Mouse (Mus musculus) heart, embryonic 15.5 days (tissue): ENCODE data around the gene Mgmt. TPM values are rescaled to one million over a fixed set of nuclear protein-coding genes. Genes with fewer than 3 reads are reported as not detected.

Source experiments
- ATAC-seq: fragments of 200-750 bp; cut with Nextera tagmentation; replicated peaks from 2 replicates; pipeline ENCODE4 v1.8.0; 2017; ENCODE audit warnings: low read depth, moderate TSS enrichment; ENCODE audit not compliant: insufficient number of reproducible peaks, insufficient read depth, low FRiP score
- H3K27ac ChIP-seq: fragments of 300-500 bp; sonication (generic); 2 replicates; pipeline ENCODE4 v1.5.1; 2015; ENCODE audit warnings: mild to moderate bottlenecking, inconsistent platforms
- H3K27me3 ChIP-seq: fragments of 300-500 bp; sonication (generic); 2 replicates; pipeline ENCODE4 v1.6.1; 2015; ENCODE audit warnings: inconsistent platforms
- H3K36me3 ChIP-seq: fragments of 300-500 bp; sonication (generic); 2 replicates; pipeline ENCODE4 v1.6.1; 2015; ENCODE audit warnings: mild to moderate bottlenecking, inconsistent platforms
- H3K4me1 ChIP-seq: fragments of 300-500 bp; sonication (generic); replicated peaks from 2 replicates; pipeline ENCODE4 v1.6.1; 2015; ENCODE audit warnings: inconsistent platforms
- H3K4me2 ChIP-seq: fragments of 300-500 bp; sonication (generic); 2 replicates; pipeline ENCODE4 v1.6.1; 2015; ENCODE audit warnings: inconsistent platforms, mild to moderate bottlenecking, moderate library complexity
- H3K4me3 ChIP-seq: fragments of 300-500 bp; sonication (generic); 2 replicates; pipeline ENCODE4 v1.5.1; 2015; ENCODE audit warnings: mild to moderate bottlenecking, inconsistent platforms
- H3K9ac ChIP-seq: fragments of 300-500 bp; sonication (generic); 2 replicates; pipeline ENCODE4 v1.6.1; 2015; ENCODE audit warnings: mild to moderate bottlenecking, inconsistent platforms
- H3K9me3 ChIP-seq: fragments of 300-500 bp; sonication (generic); replicated peaks from 2 replicates; pipeline ENCODE4 v1.6.1; 2016; ENCODE audit warnings: inconsistent platforms
- whole genome bisulfite sequencing: fragments of 180-500 bp; shearing (Covaris S2); methylation state at CpG from one replicate; pipeline ENCODE4 v1.1.7; 2015; ENCODE audit warnings: mixed read lengths; 5-methylcytosine and 5-hydroxymethylcytosine counted together
- polyA plus RNA-seq: library from polyadenylated mRNA; unstranded; fragments of >200 nt; fragmentation: Nextera tagmentation; extraction: Ambion mirVana; gene quantifications from 2 replicates; pipeline ENCODE4 v1.2.1, GENCODE M21; 2015

The Mgmt gene
- polyA plus RNA-seq, 1 experiment from 2014 or later, result 6.3 TPM

DNA sequence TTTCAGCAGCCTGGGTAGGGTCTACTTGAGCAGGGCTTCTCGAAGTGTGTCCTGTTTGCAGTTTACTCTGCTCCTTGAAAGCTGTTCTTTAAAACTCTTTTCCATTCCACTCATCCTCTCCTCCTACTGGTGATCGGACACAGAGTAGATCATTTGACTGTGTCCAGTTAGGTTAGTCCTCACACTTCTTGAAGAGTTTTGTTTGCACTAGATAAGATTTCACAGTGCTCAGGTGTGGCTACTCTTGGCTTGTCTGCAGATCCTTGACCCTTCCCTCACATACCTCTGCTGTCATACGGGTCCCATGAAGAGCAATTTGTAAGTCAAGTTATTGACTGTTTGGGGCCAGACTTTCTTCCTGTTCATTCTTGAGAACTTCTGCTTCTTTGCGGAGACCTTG lies 221.8 kb downstream of the Mgmt start:
- Histone ChIP-seq H3K9ac (no peak overlapping the region), H3K27me3 (no peaks in the 10 kb centered on the region), H3K4me1 (peaks cover 4% of the 10 kb centered on the region; the same call in 1 of the 2 replicates), H3K36me3 (no peaks in the 10 kb centered on the region), H3K4me3 (no peak overlapping the region), H3K27ac (no peak overlapping the region), H3K4me2 (no peak overlapping the region), H3K9me3 (peaks cover 7% of the 10 kb centered on the region)
- ATAC-seq, result no peak
- 64% methylated on average over 4 of the region's 4 CpGs for WGBS

DNA sequence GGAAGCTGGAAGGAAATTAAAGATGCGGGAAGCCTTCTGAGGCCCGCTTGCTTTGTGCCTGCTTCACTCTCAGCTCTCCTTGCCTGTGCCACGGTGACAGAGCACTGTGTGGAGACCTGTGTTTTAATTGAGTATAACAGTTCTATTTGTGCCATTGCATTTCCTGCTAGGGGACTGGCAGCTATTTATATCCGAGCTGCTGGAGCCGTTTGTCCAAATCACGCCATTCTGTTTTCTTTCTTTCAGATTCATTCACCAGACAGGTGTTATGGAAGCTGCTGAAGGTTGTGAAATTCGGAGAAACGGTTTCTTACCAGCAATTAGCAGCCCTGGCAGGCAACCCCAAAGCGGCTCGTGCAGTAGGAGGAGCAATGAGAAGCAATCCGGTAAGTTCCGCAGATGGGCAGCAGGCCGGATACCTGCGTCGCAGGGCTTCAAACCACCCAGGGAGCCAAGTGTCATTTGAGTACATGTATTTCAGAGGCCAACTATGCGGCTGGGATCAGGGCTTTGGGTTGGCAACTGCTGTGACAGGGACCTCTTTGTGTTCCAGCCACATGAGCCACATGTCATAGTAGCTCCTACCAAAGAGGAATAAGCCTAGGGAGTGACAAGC lies 226.9 kb downstream of the Mgmt start:
- no peaks in the 10 kb centered on the region for H3K36me3 ChIP-seq
- peak overlapping the region; percentile 19; the same call in 1 of the 2 replicates for H3K4me2 ChIP-seq
- no peaks in the 10 kb centered on the region for H3K27me3 ChIP-seq
- no peak overlapping the region for H3K9ac ChIP-seq
- ATAC-seq, result no peak
- no peaks in the 10 kb centered on the region for H3K9me3 ChIP-seq
- H3K4me1 ChIP-seq, result peaks cover 7% of the 10 kb centered on the region; the same call in 1 of the 2 replicates
- no peak overlapping the region for H3K27ac ChIP-seq
- H3K4me3 ChIP-seq, result no peak overlapping the region
- WGBS, result 64% methylated on average over 16 of the region's 16 CpGs

DNA sequence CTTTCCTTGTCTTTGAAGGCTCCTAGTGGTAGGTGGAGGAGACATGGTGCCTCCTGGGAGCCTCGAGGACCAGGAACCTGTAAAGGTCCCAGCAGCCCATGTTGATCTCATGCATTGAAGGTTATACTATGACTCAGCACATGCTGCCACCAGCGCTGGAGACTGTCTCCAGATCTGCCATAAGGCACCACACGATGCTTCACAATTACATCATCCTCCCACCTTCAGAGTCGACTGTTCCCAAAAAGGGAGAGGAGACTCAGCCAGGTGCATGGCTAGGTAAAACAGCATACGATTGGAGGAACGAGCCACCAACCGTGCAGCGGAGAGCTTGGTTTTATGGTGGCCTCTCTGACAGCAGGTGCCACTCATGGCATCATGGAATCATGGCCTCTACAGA lies 234.3 kb downstream of the Mgmt start:
- H3K36me3 ChIP-seq, result no peaks in the 10 kb centered on the region
- 91% methylated on average over 8 of the region's 8 CpGs for WGBS
- no peak for ATAC-seq
- no peaks in the 10 kb centered on the region for H3K4me1 ChIP-seq
- H3K4me2 ChIP-seq, result no peak overlapping the region
- H3K4me3 ChIP-seq, result no peak overlapping the region
- H3K27ac ChIP-seq, result no peak overlapping the region
- H3K27me3 ChIP-seq, result peaks cover 5% of the 10 kb centered on the region; the same call in 1 of the 2 replicates
- H3K9me3 ChIP-seq, result no peaks in the 10 kb centered on the region
- H3K9ac ChIP-seq, result no peak overlapping the region

DNA sequence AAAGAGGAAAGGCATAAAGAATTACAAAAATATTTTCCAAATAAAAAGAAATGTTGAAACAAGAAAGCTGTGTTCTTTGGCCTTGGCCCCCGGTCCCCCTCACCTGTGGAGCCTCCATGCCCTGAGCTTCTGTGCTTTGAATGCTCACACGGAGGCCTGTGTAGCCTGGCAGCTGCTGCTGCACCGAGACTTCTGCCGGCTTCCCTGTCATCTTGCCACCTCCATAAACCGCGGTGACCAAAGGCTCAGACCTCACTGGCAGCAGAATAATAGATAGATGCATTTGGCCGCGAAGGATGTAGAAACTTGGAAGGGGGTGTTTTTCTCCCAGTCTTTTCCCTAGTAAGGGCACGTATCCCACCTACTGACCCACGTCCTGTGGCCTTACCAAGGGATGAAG lies 235.8 kb downstream of the Mgmt start:
- no peak for ATAC-seq
- H3K4me3 ChIP-seq, result no peak overlapping the region
- no peaks in the 10 kb centered on the region for H3K36me3 ChIP-seq
- WGBS, result 83% methylated on average over 10 of the region's 10 CpGs
- no peak overlapping the region for H3K27ac ChIP-seq
- H3K4me2 ChIP-seq, result no peak overlapping the region
- H3K9me3 ChIP-seq, result no peaks in the 10 kb centered on the region
- H3K27me3 ChIP-seq, result peaks cover 5% of the 10 kb centered on the region; the same call in 1 of the 2 replicates
- H3K4me1 ChIP-seq, result no peaks in the 10 kb centered on the region
- H3K9ac ChIP-seq, result no peak overlapping the region

DNA sequence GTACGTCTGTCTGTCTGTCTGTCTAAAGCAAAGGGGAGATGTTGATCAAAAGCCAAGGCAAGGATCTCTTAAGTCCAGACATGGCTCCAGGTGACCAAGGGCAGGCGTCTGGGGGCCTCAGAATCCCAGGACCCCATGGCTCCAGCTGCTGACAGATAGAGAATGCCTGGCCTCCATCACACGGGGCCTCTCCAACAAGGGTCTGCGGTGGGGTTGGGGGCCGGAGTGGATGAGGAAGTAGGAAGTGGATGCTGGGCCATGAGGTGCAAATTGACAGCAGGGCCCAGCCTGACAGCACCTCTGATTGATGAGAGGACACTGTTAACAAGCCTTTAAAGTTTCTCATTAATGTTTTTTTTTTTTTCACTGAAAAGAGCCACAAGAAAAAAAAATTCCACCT lies 237.5 kb downstream of the Mgmt start:
- H3K27me3 ChIP-seq, result peaks cover 5% of the 10 kb centered on the region; the same call in 1 of the 2 replicates
- no peak overlapping the region for H3K4me3 ChIP-seq
- H3K27ac ChIP-seq, result no peak overlapping the region
- no peaks in the 10 kb centered on the region for H3K36me3 ChIP-seq
- no peaks in the 10 kb centered on the region for H3K9me3 ChIP-seq
- H3K4me1 ChIP-seq, result no peaks in the 10 kb centered on the region
- ATAC-seq, result no peak
- no peak overlapping the region for H3K9ac ChIP-seq
- no peak overlapping the region for H3K4me2 ChIP-seq
- WGBS, result 40% methylated on average over 5 of the region's 5 CpGs

DNA sequence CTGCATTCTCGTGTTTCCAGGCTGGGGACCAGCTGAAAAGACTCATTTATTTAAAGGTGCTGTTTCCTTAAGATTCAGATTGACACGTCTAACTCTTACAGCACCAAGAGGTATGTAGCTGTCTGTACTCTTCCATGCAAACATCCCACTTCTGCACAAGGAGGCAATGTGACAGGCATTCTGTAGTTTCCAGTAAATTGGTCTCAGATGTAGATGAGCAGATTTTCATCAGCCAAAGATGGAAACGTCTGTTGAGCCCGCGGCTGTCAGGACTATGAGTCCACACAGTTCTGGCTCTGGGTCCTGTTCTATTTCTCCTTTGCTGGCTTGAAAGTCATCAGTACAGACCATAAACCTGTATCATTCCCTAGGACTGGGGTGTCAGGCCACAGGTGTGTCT lies 243.7 kb downstream of the Mgmt start:
- Histone ChIP-seq H3K4me3 (no peak overlapping the region), H3K9me3 (no peaks in the 10 kb centered on the region), H3K27ac (no peak overlapping the region), H3K27me3 (no peaks in the 10 kb centered on the region), H3K4me1 (no peaks in the 10 kb centered on the region), H3K9ac (no peak overlapping the region), H3K4me2 (no peak overlapping the region), H3K36me3 (no peaks in the 10 kb centered on the region)
- no peak for ATAC-seq
- 64% methylated on average over 5 of the region's 5 CpGs for WGBS

DNA sequence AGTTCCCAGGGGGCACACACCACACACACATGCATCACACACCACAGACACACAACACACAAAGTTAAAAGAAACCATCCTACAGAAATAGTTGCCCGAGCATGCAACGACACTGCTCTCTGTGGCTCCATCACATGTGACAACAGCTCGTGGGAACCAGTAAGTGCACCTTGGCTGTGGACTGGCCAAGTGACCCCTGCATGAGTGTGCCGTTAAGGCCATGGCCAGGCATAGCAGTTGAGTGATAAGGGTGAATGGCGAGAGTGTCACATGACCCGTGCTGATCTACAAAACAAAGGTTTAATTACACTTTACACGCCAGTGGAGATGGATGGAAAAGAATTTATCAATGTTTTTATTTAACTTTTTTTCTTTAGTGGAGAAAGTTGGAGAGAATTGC lies 245.9 kb downstream of the Mgmt start:
- H3K4me1 ChIP-seq, result no peaks in the 10 kb centered on the region
- H3K36me3 ChIP-seq, result no peaks in the 10 kb centered on the region
- no peaks in the 10 kb centered on the region for H3K9me3 ChIP-seq
- H3K4me3 ChIP-seq, result no peak overlapping the region
- no peak for ATAC-seq
- H3K27ac ChIP-seq, result no peak overlapping the region
- 67% methylated on average over 7 of the region's 7 CpGs for WGBS
- no peaks in the 10 kb centered on the region for H3K27me3 ChIP-seq
- no peak overlapping the region for H3K4me2 ChIP-seq
- H3K9ac ChIP-seq, result no peak overlapping the region

DNA sequence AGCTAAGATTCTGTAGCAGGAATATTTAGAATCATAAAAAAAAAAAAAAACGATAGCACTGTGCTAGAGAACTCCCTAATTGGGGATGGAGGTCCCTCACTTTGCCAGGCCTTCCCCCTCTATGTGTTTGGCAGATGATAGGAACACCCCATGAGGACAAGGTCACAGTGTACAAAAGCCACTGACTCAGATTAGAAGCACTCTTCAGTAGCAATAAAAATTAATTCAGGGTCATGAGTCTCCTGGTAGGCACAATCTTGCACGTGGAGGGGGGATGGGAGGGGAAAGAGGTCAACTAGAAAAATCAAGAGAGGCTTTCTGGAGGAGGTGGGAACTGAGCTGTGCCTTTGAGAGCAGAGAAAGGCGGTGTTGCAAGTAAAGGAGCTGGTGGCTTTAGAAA lies 247.0 kb downstream of the Mgmt start:
- Histone ChIP-seq H3K9ac (no peak overlapping the region), H3K4me1 (no peaks in the 10 kb centered on the region), H3K27ac (no peak overlapping the region), H3K4me3 (no peak overlapping the region), H3K4me2 (no peak overlapping the region), H3K36me3 (no peaks in the 10 kb centered on the region), H3K9me3 (no peaks in the 10 kb centered on the region), H3K27me3 (no peaks in the 10 kb centered on the region)
- WGBS, result 57% methylated on average over 3 of the region's 3 CpGs
- no peak for ATAC-seq

DNA sequence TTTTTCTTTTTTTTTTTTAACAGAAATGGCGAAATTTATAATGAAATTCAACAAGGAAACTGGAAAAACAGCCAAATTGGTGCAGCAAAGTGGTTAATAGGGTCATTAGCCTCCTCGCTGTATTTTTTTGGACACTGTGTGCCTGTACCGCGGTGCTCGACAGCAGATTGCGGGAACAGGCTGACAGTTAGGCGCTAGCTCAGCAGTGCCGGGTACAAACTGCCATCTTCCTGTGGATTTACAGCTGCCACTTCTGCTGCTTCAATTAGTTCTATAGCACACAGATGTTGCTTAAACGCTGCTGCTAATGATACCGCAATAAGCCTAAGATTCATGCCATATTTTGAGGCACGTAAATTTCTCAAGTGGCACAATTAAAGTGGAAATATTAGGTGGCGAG lies 252.7 kb downstream of the Mgmt start:
- Histone ChIP-seq H3K36me3 (no peaks in the 10 kb centered on the region), H3K4me1 (no peaks in the 10 kb centered on the region), H3K9ac (no peak overlapping the region), H3K27me3 (no peaks in the 10 kb centered on the region), H3K9me3 (no peaks in the 10 kb centered on the region), H3K4me3 (no peak overlapping the region), H3K4me2 (no peak overlapping the region), H3K27ac (no peak overlapping the region)
- WGBS, result 81% methylated on average over 12 of the region's 12 CpGs
- ATAC-seq, result no peak

DNA sequence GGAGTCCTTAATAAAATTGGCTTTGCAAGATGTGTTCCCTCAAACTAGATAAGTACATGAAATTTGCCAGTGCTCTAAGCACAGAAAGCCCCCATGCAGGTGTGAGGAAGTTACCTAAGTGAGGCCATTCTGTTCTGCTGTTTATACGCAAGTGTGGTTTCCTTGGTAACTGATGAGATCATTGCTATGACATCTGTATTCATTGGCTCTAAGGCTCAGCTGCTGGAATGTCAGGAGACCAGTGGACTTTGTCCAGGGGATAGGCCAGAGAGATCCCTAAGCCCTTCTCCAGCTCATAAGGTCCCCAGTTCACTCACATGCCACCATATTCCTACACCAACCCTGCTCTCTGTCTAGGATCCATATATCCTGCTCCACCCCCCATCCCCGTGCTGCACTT lies 257.4 kb downstream of the Mgmt start:
- Histone ChIP-seq H3K4me2 (no peak overlapping the region), H3K27ac (no peak overlapping the region), H3K4me1 (no peaks in the 10 kb centered on the region), H3K36me3 (no peaks in the 10 kb centered on the region), H3K4me3 (no peak overlapping the region), H3K9me3 (no peaks in the 10 kb centered on the region), H3K9ac (no peak overlapping the region), H3K27me3 (no peaks in the 10 kb centered on the region)
- 84% methylated on average over 2 of the region's 2 CpGs for WGBS
- ATAC-seq, result no peak

DNA sequence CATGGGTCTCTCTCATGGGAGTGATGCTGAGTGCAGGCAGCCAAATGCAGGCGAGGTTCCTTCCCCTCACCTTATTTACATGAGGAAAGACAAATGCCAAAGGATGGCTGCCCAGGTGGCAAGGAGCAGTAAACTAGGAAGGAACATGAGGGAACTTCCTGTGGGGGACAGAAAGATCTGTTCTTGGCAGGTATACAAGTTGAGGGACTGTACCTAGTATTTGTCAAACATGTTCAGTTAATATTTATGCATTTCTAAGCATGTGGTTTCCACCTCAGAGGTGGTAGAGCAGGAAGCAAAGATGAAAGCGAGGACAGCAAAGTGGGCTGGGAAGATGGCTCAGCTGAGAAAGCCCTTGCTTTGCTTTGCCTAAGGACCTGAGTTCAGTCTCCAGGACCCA lies 260.2 kb downstream of the Mgmt start:
- H3K9ac ChIP-seq, result no peak overlapping the region
- no peaks in the 10 kb centered on the region for H3K27me3 ChIP-seq
- no peaks in the 10 kb centered on the region for H3K36me3 ChIP-seq
- H3K4me2 ChIP-seq, result no peak overlapping the region
- 66% methylated on average over 2 of the region's 2 CpGs for WGBS
- no peak overlapping the region for H3K4me3 ChIP-seq
- ATAC-seq, result no peak
- H3K27ac ChIP-seq, result no peak overlapping the region
- no peaks in the 10 kb centered on the region for H3K4me1 ChIP-seq
- H3K9me3 ChIP-seq, result no peaks in the 10 kb centered on the region

DNA sequence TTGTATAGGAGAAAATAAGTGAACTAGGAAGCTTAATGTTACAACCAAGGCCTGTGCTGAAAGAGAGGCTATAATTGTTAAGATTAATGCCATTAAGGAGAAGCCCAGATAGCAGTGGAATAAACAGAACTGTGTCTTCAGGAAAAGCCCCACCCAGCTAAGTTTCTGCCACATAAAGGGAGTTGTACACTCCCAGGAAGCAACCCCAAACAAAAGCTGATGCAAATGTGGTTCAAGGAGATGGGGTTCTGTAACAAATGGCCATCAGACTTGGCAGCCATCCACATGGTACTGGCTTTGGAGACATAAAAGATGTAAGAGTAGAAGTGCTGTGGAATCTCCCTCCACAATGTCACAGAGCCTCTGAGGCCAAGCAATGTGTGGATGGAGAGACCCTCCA lies 264.7 kb downstream of the Mgmt start:
- H3K27me3 ChIP-seq, result no peaks in the 10 kb centered on the region
- H3K9ac ChIP-seq, result no peak overlapping the region
- H3K9me3 ChIP-seq, result no peaks in the 10 kb centered on the region
- ATAC-seq, result no peak
- H3K4me2 ChIP-seq, result no peak overlapping the region
- H3K4me3 ChIP-seq, result no peak overlapping the region
- no peak overlapping the region for H3K27ac ChIP-seq
- no peaks in the 10 kb centered on the region for H3K36me3 ChIP-seq
- H3K4me1 ChIP-seq, result no peaks in the 10 kb centered on the region
